In genomic region chr2:69047297-69047696, GRCm38 (mm10) we compare ENCODE assay signal across 20 mouse cellular contexts.
DNase-seq lines count a peak whose midpoint lies in the region; ATAC-seq and TF ChIP-seq lines count a peak whose summit lies in the region.
"Had no signal": no experiment of that assay in that cellular context is flagged by ENCODE, and none has a peak within 500 bp of the region (broad histone marks: within the 10 kb centered on the region; RNA-seq: fewer than 3 reads in every experiment).

No protein-coding gene starts in this region.

- no peak for TF ChIP-seq EP300 in ES-Bruce4 (IDR thresholded peaks at IDR 0.05; ENCODE audit: insufficient read depth, low read depth, low read length)

- TF ChIP-seq CTCF in kidney, postnatal 0 days (IDR thresholded peaks at IDR 0.05; ENCODE audit: low read depth) = no peak
- no peak for TF ChIP-seq CTCF in ES-Bruce4 (IDR thresholded peaks at IDR 0.05; ENCODE audit: low read depth, low read length)

- WGBS in kidney, postnatal 0 days = 37% methylated on average over 7 of the region's 7 CpGs
- 85% methylated on average over 7 of the region's 7 CpGs for WGBS in hindbrain, embryonic 12.5 days

- no peak overlapping the region for H3K4me3 ChIP-seq in kidney, postnatal 0 days (replicated peaks; ENCODE audit: low read depth, low read length)
- H3K4me3 ChIP-seq in ES-Bruce4 (ENCODE audit: low read depth, low read length) = no peak overlapping the region
- H3K4me3 ChIP-seq in hindbrain, embryonic 12.5 days = no peak overlapping the region
- H3K4me3 ChIP-seq: heart, adult 2 months; heart, embryonic 12.5 days had no signal

- H3K4me1 ChIP-seq in kidney, postnatal 0 days (replicated peaks; ENCODE audit: insufficient read depth, low read length) = no peaks in the 10 kb centered on the region
- H3K4me1 ChIP-seq in ES-Bruce4 (ENCODE audit: control insufficient read depth, insufficient read depth, low read length) = peaks cover 5% of the 10 kb centered on the region
- H3K4me1 ChIP-seq in hindbrain, embryonic 12.5 days = peaks cover 21% of the 10 kb centered on the region

- H3K4me2 ChIP-seq in kidney, postnatal 0 days (ENCODE audit: low read length) = no peak overlapping the region
- no peak overlapping the region for H3K4me2 ChIP-seq in hindbrain, embryonic 12.5 days (replicated peaks)
- H3K4me2 ChIP-seq: heart, embryonic 12.5 days had no signal

- H3K36me3 ChIP-seq in kidney, postnatal 0 days (ENCODE audit: insufficient read depth, low read length) = no peaks in the 10 kb centered on the region
- no peaks in the 10 kb centered on the region for H3K36me3 ChIP-seq in ES-Bruce4 (ENCODE audit: control insufficient read depth, insufficient read depth, low read length, poor library complexity, severe bottlenecking)
- no peaks in the 10 kb centered on the region for H3K36me3 ChIP-seq in hindbrain, embryonic 12.5 days

- no peaks in the 10 kb centered on the region for H3K27me3 ChIP-seq in kidney, postnatal 0 days (ENCODE audit: insufficient read depth, low read length)
- H3K27me3 ChIP-seq in ES-Bruce4 (ENCODE audit: control insufficient read depth, insufficient read depth, low read length, poor library complexity, severe bottlenecking) = no peaks in the 10 kb centered on the region
- no peaks in the 10 kb centered on the region for H3K27me3 ChIP-seq in hindbrain, embryonic 12.5 days
- H3K27me3 ChIP-seq: heart, embryonic 12.5 days had no signal

- no peak for DNase-seq in frontal cortex, postnatal 25 days (ENCODE audit: low spot score in 2 of 2)
- peak; percentile 59 for DNase-seq in kidney, postnatal 0 days (ENCODE audit: low spot score)
- no peak for DNase-seq in kidney, adult 8-10 months
- DNase-seq in ZHBTc4 (ENCODE audit: low read depth, low spot score) = peak; percentile 56
- DNase-seq in lung, adult 18-20 months = no peak
- DNase-seq: adrenal gland, postnatal 10 days; B cell, adult 2 months; cerebellum, adult 18-20 months; cerebellum, adult 9-11 months; cerebellum, postnatal 36 days; gastrocnemius, postnatal 10 days; heart, adult 2 months had no signal

- H3K9ac ChIP-seq in kidney, postnatal 0 days (ENCODE audit: low read depth, low read length) = no peak overlapping the region
- H3K9ac ChIP-seq in ES-Bruce4 (ENCODE audit: low read depth, poor library complexity, severe bottlenecking) = no peak overlapping the region
- H3K9ac ChIP-seq in hindbrain, embryonic 12.5 days = no peak overlapping the region
- H3K9ac ChIP-seq: heart, embryonic 12.5 days had no signal

- ATAC-seq in frontal cortex, adult (ENCODE audit: low TSS enrichment) = peak; percentile 54
- no peak for ATAC-seq in kidney, postnatal 0 days (replicated peaks; ENCODE audit: low FRiP score, low read depth)
- no peak for ATAC-seq in hindbrain, embryonic 12.5 days (ENCODE audit: low FRiP score)
- ATAC-seq: CD4-positive, CD25-positive, alpha-beta regulatory T cell, adult 4 months; forebrain, embryonic 14.5 days; hindbrain, embryonic 16.5 days; inflammation-experienced regulatory T-cells, adult 6 months had no signal

- no peak overlapping the region for H3K27ac ChIP-seq in kidney, postnatal 0 days
- peak overlapping the region; percentile 78 for H3K27ac ChIP-seq in ES-Bruce4 (ENCODE audit: insufficient read depth, low read length)
- no peak overlapping the region for H3K27ac ChIP-seq in hindbrain, embryonic 12.5 days
- H3K27ac ChIP-seq: heart, adult 2 months had no signal

- no peak for TF ChIP-seq POLR2A in ES-Bruce4 (IDR thresholded peaks at IDR 0.05; ENCODE audit: insufficient read depth, low read length)

- H3K9me3 ChIP-seq in kidney, postnatal 0 days (replicated peaks; ENCODE audit: low read length) = no peaks in the 10 kb centered on the region
- peaks cover 9% of the 10 kb centered on the region; the same call in 1 of the 2 replicates for H3K9me3 ChIP-seq in ES-Bruce4 (replicated peaks; ENCODE audit: control insufficient read depth, insufficient read depth, low read length, poor library complexity, severe bottlenecking)
- H3K9me3 ChIP-seq in hindbrain, embryonic 12.5 days (replicated peaks) = no peaks in the 10 kb centered on the region
- H3K9me3 ChIP-seq: heart, embryonic 12.5 days had no signal

Comparison
In these comparisons a context has a peak if more than half of its experiments do, and no peak if none do; other contexts are left out.
1. DNase-seq: peak in kidney, postnatal 0 days (single experiment) and ZHBTc4 (single experiment); none in frontal cortex, postnatal 25 days (0 of 2), kidney, adult 8-10 months (0 of 2) and lung, adult 18-20 months (0 of 2).